Mouse (Mus musculus) MEL (cell line): Measurements from ENCODE around the gene Tapbp.

Experiments used
- BHLHE40 ChIP-seq: IDR thresholded peaks from 2 replicates; pipeline ENCODE4 v1.6.1; 2012; ENCODE audit warnings: low read depth, mild to moderate bottlenecking, inconsistent platforms, low read length, improper control_type of control experiment, borderline replicate concordance
- CHD2 ChIP-seq: IDR thresholded peaks from 2 replicates; pipeline ENCODE4 v1.6.1; 2011; ENCODE audit warnings: low read length, improper control_type of control experiment
- CTCF ChIP-seq, 3 experiments: IDR thresholded peaks in 2 of 3; conservative IDR thresholded peaks in 1 of 3; 2 replicates each; pipeline ENCODE4 v1.5.1; 2011 to 2012; ENCODE audit warnings: low read length in 3 of 3, low read depth in 2 of 3, mild to moderate bottlenecking in 2 of 3, improper control_type of control experiment in 1 of 3, inconsistent platforms in 1 of 3, mixed read lengths in 1 of 3, moderate library complexity in 1 of 3; ENCODE audit not compliant: control insufficient read depth in 1 of 3, insufficient read depth in 1 of 3, poor library complexity in 1 of 3, severe bottlenecking in 1 of 3
- E2F4 ChIP-seq: IDR thresholded peaks from 2 replicates; pipeline ENCODE4 v1.6.1; 2011; ENCODE audit warnings: low read depth, low read length, improper control_type of control experiment, borderline replicate concordance
- KAT2A ChIP-seq: conservative IDR thresholded peaks from 2 replicates; pipeline ENCODE4 v1.6.1; 2012; ENCODE audit warnings: low read depth, low read length, improper control_type of control experiment, inconsistent platforms
- MAX ChIP-seq: IDR thresholded peaks from 2 replicates; pipeline ENCODE4 v1.6.1; 2011; ENCODE audit warnings: low read length, improper control_type of control experiment
- MXI1 ChIP-seq: IDR thresholded peaks from 2 replicates; pipeline ENCODE4 v1.6.1; 2011; ENCODE audit warnings: mild to moderate bottlenecking, low read depth, low read length, improper control_type of control experiment
- POLR2A ChIP-seq, 2 experiments: IDR thresholded peaks; 2 replicates each; pipeline ENCODE4 v1.6.1; 2011 to 2012; ENCODE audit warnings: low read length in 2 of 2, mild to moderate bottlenecking in 2 of 2, control low read depth in 1 of 2, improper control_type of control experiment in 1 of 2, low read depth in 1 of 2, moderate library complexity in 1 of 2; ENCODE audit not compliant: control insufficient read depth in 1 of 2, insufficient read depth in 1 of 2, poor library complexity in 1 of 2
- POLR2AphosphoS2 ChIP-seq: IDR thresholded peaks from 2 replicates; pipeline ENCODE4 v1.6.1; 2011; ENCODE audit warnings: low read length, improper control_type of control experiment
- TAL1 ChIP-seq: IDR thresholded peaks from 2 replicates; pipeline ENCODE4 v1.6.1; 2012; ENCODE audit warnings: mild to moderate bottlenecking, inconsistent platforms, low read length, moderate library complexity, mixed read lengths
- UBTF ChIP-seq: IDR thresholded peaks from 2 replicates; pipeline ENCODE4 v1.6.1; 2012; ENCODE audit warnings: low read depth, mild to moderate bottlenecking, inconsistent platforms, low read length, improper control_type of control experiment, moderate library complexity, borderline replicate concordance; ENCODE audit not compliant: insufficient read depth
- ZKSCAN1 ChIP-seq: IDR thresholded peaks from 2 replicates; pipeline ENCODE4 v1.6.1; 2012; ENCODE audit warnings: low read depth, mild to moderate bottlenecking, inconsistent platforms, low read length, improper control_type of control experiment, moderate library complexity
- ZMIZ1 ChIP-seq: IDR thresholded peaks from 2 replicates; pipeline ENCODE4 v1.6.1; 2012; ENCODE audit warnings: low read depth, mild to moderate bottlenecking, inconsistent platforms, low read length, improper control_type of control experiment, moderate library complexity

- TF ChIP-seq ZKSCAN1 (no peak), UBTF (no peak), CTCF (IDR thresholded peaks at IDR 0.05 in 2 of 3, conservative IDR thresholded peaks at IDR 0.05 in 1 of 3; ENCODE audit: control insufficient read depth in 1 of 3, insufficient read depth in 1 of 3, low read depth in 2 of 3, low read length in 3 of 3, poor library complexity in 1 of 3, severe bottlenecking in 1 of 3) (no peak), POLR2A (IDR thresholded peaks at IDR 0.05; ENCODE audit: control insufficient read depth in 1 of 2, insufficient read depth in 1 of 2, low read depth in 1 of 2, low read length in 2 of 2, poor library complexity in 1 of 2) (no peak), ZMIZ1 (no peak), TAL1 (no peak), MXI1 (no peak), E2F4 (no peak), CHD2 (no peak), KAT2A (no peak), BHLHE40 (no peak), POLR2AphosphoS2 (no peak), MAX (no peak)
These were observed 14.7 kb upstream of the Tapbp start for GRCm38 (mm10) chr17:33900989-33901314.
